Mouse (Mus musculus) heart, postnatal 0 days (tissue): ENCODE measurements around the gene Pear1. TPM values are rescaled to one million over a fixed set of nuclear protein-coding genes. Genes with fewer than 3 reads are reported as not detected.

Experiments
- ATAC-seq: fragments of 200-750 bp; cut with Nextera tagmentation; 2 replicates; pipeline ENCODE4 v1.8.0; 2017; ENCODE audit warnings: low read depth, moderate number of reproducible peaks, moderate library complexity; ENCODE audit not compliant: insufficient read depth
- DNase-seq: peaks from one replicate; pipeline ENCODE4 v3.0.0-alpha.2; 2016; ENCODE audit warnings: low spot score
- H3K27ac ChIP-seq: fragments of 300-500 bp; sonication (generic); 2 replicates; pipeline ENCODE4 v1.5.1; 2014; ENCODE audit warnings: low read depth, mild to moderate bottlenecking
- H3K27me3 ChIP-seq: fragments of 300-500 bp; sonication (generic); 2 replicates; pipeline ENCODE4 v1.6.1; 2014; ENCODE audit warnings: low read length, mixed read lengths; ENCODE audit not compliant: control insufficient read depth, insufficient read depth
- H3K36me3 ChIP-seq: fragments of 300-500 bp; sonication (generic); replicated peaks from 2 replicates; pipeline ENCODE4 v1.6.1; 2014; ENCODE audit warnings: low read length, mixed read lengths; ENCODE audit not compliant: control insufficient read depth, insufficient read depth
- H3K4me1 ChIP-seq: fragments of 300-500 bp; sonication (generic); 2 replicates; pipeline ENCODE4 v1.6.1; 2014; ENCODE audit warnings: antibody characterized with exemption; ENCODE audit not compliant: control insufficient read depth, insufficient read depth
- H3K4me2 ChIP-seq: fragments of 300-500 bp; sonication (generic); 2 replicates; pipeline ENCODE4 v1.6.1; 2014; ENCODE audit warnings: low read depth, mild to moderate bottlenecking, low read length, moderate library complexity
- H3K4me3 ChIP-seq: fragments of 300-500 bp; sonication (generic); 2 replicates; pipeline ENCODE4 v1.5.1; 2014; ENCODE audit warnings: low read depth, low read length
- H3K9ac ChIP-seq: fragments of 300-500 bp; sonication (generic); replicated peaks from 2 replicates; pipeline ENCODE4 v1.6.1; 2014; ENCODE audit warnings: low read depth, low read length, mixed read lengths
- H3K9me3 ChIP-seq: fragments of 300-500 bp; sonication (generic); replicated peaks from 2 replicates; pipeline ENCODE4 v1.6.1; 2016; ENCODE audit warnings: low read length; ENCODE audit not compliant: control insufficient read depth
- CTCF ChIP-seq: IDR thresholded peaks from 2 replicates; pipeline ENCODE4 v1.5.1; 2016; ENCODE audit warnings: antibody characterized with exemption, control low read depth, low read depth
- EP300 ChIP-seq: IDR thresholded peaks from 2 replicates; pipeline ENCODE4 v1.6.1; 2016; ENCODE audit warnings: antibody characterized with exemption, low read depth
- WGBS: fragments of 180-500 bp; shearing (Covaris S2); extraction: QIAGEN DNeasy Blood & Tissue Kit; methylation state at CpG from one replicate; pipeline ENCODE4 v1.1.7; 2014; 5-methylcytosine and 5-hydroxymethylcytosine counted together
- polyA plus RNA-seq: library from polyadenylated mRNA; unstranded; fragments of >200 nt; fragmentation: Nextera tagmentation; extraction: Ambion mirVana; gene quantifications from 2 replicates; pipeline ENCODE4 v1.2.1, GENCODE M21; 2015
- total RNA-seq: library from RNA; depleted of rRNA; stranded (reverse); fragments of >200 nt; gene quantifications from 2 replicates; pipeline ENCODE4 v1.2.3, GENCODE M21; 2014; ENCODE audit warnings: low replicate concordance

Pear1 gene
- total and polyA plus RNA-seq, 2 experiments from 2014 or later = 10.8 to 42.7 TPM

DNA sequence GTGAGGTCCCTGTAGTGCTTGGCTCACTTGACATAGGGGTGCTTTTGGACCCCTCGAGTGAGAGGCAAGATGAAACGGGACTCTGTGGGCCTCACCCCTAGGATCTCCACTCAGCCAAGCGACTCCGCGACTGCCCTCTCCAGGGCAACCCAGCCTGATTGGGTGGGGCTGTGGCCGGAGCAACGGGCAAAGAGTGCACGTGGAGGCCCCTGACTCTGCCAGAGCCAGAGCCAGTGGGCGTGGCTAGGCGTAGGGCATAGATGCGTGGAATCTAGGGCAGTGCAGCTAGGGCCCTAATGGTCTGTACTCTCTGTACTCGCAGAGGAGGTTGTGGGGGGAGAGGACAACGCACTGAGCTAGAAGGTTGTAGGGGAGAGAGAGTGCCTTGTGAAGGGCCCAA, 75.7 kb downstream of the Pear1 start, which contains the start of gene Lrrc71:
Gene Lrrc71, minus strand, starts transcription at position 195 of the 400 bp plus-strand sequence.
- DNase-seq (no peak), ATAC-seq (0 out of 2 replicates have a peak, but pooled peaks have one; percentile 27)
- Histone ChIP-seq H3K9ac (no peak within 1 kb of the TSS), H3K27ac (no peak within 1 kb of the TSS), H3K9me3 (no peaks in the 10 kb centered on the region), H3K4me2 (no peak within 1 kb of the TSS), H3K27me3 (peaks cover 5% of the 10 kb centered on the region; the same call in 1 of the 2 replicates), H3K36me3 (0 out of 2 replicates have a peak, but pooled peaks cover 11% of the 10 kb centered on the region), H3K4me1 (no peaks in the 10 kb centered on the region), H3K4me3 (no peak within 1 kb of the TSS)
- 34% methylated on average over 13 of the region's 13 CpGs for WGBS
- TF ChIP-seq EP300 (no peak), CTCF (no peak)

DNA sequence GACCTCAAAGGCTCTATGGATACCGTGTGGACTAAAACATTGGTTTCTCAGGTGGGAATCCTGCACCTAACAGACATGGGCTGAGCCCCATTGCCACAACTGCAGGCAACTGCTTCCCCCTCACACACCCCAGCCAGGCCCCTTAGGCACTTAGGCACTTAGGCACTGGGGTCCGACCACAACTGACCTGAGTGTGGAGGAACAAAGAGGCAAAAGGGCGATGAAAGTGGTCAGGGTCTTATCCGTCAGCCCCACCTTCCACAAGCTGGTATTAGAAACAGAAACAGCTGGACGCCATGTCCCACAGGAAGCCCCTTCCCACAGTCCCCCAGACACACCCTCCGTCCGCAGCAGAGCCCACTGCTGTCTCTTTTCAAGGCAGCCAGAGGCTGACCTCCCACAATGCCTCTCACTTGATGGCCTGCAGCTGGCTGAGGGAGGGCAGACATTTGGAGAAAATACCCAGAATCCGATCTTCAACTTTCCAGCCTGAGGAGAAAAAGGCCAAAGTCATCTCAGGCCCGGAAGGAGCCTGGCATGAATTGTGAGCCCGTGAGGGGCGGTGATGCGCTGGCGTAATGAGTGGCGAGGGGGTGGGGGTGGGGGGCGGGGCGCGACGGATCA, 79.0 kb downstream of the Pear1 start:
- 34% methylated on average over 18 of the region's 18 CpGs for whole genome bisulfite sequencing
- peak overlapping the region; percentile 37 for H3K4me2 ChIP-seq
- no peak for DNase-seq
- no peaks in the 10 kb centered on the region for H3K4me1 ChIP-seq
- H3K27me3 ChIP-seq = peaks cover 5% of the 10 kb centered on the region; the same call in 1 of the 2 replicates
- no peaks in the 10 kb centered on the region for H3K36me3 ChIP-seq
- H3K9ac ChIP-seq = no peak overlapping the region
- no peak for ATAC-seq
- H3K4me3 ChIP-seq = no peak overlapping the region
- H3K9me3 ChIP-seq = no peaks in the 10 kb centered on the region
- TF ChIP-seq CTCF (no peak), EP300 (no peak)
- H3K27ac ChIP-seq = no peak overlapping the region

DNA sequence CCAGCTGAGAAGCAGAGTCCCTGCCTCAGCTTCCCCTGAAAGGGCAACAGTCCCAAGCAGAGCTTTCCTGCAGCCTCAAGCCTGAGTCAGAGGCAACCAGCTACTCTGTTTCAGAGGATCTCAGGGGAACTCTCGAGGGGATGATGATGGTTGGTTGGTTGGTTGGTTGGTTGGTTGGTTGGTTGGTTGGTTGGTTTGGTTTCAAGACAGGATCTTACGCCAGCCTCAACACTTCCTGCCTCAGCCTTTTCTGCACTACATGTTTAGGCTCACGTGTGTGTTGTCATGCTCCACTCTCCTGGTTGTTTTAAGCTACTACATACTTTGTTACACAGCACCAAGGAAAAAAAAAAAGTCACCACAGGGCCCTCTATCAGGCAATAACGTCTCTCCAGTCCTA, 80.2 kb downstream of the Pear1 start:
- 80% methylated on average over 4 of the region's 4 CpGs for WGBS

DNA sequence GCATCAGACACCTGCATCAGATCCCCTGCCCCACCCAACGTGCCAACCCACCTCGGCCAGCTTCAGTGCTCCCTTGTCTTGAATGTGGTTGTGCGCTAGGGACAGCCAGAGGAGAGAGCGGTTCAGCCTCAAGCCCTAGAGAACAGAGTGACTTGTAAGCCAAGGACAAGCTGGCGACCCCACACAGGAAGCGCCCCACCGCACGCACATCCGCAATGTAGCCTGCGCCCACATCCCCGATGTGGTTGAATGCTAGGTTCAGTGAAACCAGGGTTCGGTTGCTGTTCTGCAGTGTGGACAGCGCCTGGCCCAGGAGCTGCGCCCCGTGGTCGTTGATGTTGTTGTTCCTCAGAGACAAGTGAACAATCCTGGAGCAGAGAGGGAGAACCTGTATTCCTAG, 81.4 kb downstream of the Pear1 start:
- no peaks in the 10 kb centered on the region for H3K9me3 ChIP-seq
- no peak overlapping the region for H3K4me2 ChIP-seq
- DNase-seq = no peak
- H3K36me3 ChIP-seq = peaks cover 10% of the 10 kb centered on the region; the same call in 1 of the 2 replicates
- no peaks in the 10 kb centered on the region for H3K4me1 ChIP-seq
- H3K27me3 ChIP-seq = no peaks in the 10 kb centered on the region
- H3K27ac ChIP-seq = no peak overlapping the region
- WGBS = 76% methylated on average over 16 of the region's 16 CpGs
- no peak for ATAC-seq
- H3K9ac ChIP-seq = no peak overlapping the region
- no peak for TF ChIP-seq CTCF
- no peak for TF ChIP-seq EP300
- H3K4me3 ChIP-seq = no peak overlapping the region

More for the DNA sequence above, 80.2 kb downstream of the Pear1 start:
- Histone ChIP-seq H3K9ac (no peak overlapping the region), H3K4me2 (no peak overlapping the region), H3K27me3 (peaks cover 5% of the 10 kb centered on the region; the same call in 1 of the 2 replicates), H3K27ac (no peak overlapping the region), H3K9me3 (no peaks in the 10 kb centered on the region), H3K4me1 (no peaks in the 10 kb centered on the region), H3K36me3 (no peaks in the 10 kb centered on the region; the same call in 1 of the 2 replicates), H3K4me3 (no peak overlapping the region)
- ATAC-seq (no peak), DNase-seq (no peak)
- no peak for TF ChIP-seq CTCF
- no peak for TF ChIP-seq EP300

DNA sequence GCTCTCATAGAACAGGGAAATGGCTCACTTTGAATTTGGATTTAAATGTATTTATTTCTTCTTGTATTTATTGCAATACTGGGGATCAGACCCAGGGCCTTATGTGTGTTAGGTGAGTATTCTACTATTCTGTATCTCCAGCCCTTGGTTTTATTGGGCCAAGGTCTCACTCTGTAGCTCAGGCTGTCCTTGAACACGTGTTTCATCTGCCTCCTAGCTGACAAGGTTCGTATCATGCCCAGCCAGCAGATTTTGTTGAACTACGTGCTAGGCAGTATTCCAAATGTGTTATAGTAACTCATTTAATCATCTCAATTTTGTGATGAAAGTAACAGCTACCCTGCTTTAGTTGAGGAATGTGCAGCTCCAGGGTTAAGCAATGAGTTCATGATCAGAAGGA, 82.1 kb downstream of the Pear1 start:
- no peak overlapping the region for H3K9ac ChIP-seq
- no peaks in the 10 kb centered on the region for H3K27me3 ChIP-seq
- H3K4me3 ChIP-seq = no peak overlapping the region
- peaks cover 17% of the 10 kb centered on the region for H3K36me3 ChIP-seq
- no peak overlapping the region for H3K27ac ChIP-seq
- no peak for TF ChIP-seq CTCF
- no peak for TF ChIP-seq EP300
- WGBS = 52% methylated on average over 3 of the region's 3 CpGs
- no peak for DNase-seq
- no peaks in the 10 kb centered on the region for H3K4me1 ChIP-seq
- H3K4me2 ChIP-seq = no peak overlapping the region
- no peaks in the 10 kb centered on the region for H3K9me3 ChIP-seq
- no peak for ATAC-seq

DNA sequence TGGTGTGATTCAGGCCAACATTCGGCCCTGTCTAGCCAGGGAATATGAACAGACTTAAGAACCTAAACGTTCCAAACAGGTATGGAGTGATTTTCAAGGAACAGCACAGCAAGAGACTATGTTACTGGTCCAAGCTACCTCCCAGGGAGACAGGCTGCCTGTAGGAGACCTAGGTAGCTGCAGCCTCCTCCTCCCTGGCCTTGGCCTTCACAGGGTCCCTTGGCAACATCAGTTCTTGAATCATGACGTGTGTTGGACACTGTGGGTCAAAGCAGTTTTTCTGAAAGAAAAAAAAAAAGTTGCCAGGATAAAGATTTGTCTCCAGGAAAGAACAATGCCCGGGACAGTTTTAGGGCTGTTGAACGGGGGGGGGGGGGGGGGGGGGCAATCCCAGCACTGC, 85.2 kb downstream of the Pear1 start:
- TF ChIP-seq EP300 = no peak
- no peak for TF ChIP-seq CTCF
- H3K9ac ChIP-seq = no peak overlapping the region
- H3K9me3 ChIP-seq = no peaks in the 10 kb centered on the region
- no peak for DNase-seq
- WGBS = 80% methylated on average over 5 of the region's 5 CpGs
- H3K4me1 ChIP-seq = no peaks in the 10 kb centered on the region
- no peak for ATAC-seq
- no peak overlapping the region for H3K27ac ChIP-seq
- H3K4me3 ChIP-seq = no peak overlapping the region
- no peak overlapping the region for H3K4me2 ChIP-seq
- peaks cover 48% of the 10 kb centered on the region for H3K36me3 ChIP-seq
- H3K27me3 ChIP-seq = no peaks in the 10 kb centered on the region
